ENCODE assay signal across 16 mouse cellular contexts in the genomic region with DNA sequence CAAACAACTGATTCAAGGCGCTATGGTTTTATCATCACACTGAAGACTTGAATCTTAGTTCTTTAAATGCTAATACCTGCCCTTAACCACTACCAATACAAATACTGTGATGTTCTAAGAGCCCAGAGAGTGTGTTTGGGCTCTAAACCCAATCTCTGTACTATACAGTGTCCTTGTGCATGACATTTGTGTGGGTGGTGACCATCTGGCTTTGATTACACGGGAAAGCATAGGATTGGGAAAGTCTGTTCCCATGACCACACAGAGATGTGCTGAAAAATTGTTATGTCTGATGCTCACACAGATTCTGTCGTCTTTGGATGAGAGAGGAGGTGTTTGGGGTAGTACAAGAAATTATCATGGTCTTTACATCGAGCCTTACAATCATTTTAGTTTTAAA.
DNase-seq lines count a peak whose midpoint lies in the region; ATAC-seq lines count a peak whose summit lies in the region.
"Had no signal": no experiment of that assay in that cellular context is flagged by ENCODE, and none has a peak within 500 bp of the region (broad histone marks: within the 10 kb centered on the region; RNA-seq: fewer than 3 reads in every experiment).

No protein-coding gene starts in this region.

- no peaks in the 10 kb centered on the region for H3K27me3 ChIP-seq in hindbrain, embryonic 11.5 days (ENCODE audit: control insufficient read depth, insufficient read depth, low read length)
- H3K27me3 ChIP-seq in hindbrain, embryonic 13.5 days: no peaks in the 10 kb centered on the region
- no peaks in the 10 kb centered on the region for H3K27me3 ChIP-seq in limb, embryonic 10.5 days (ENCODE audit: low read depth, poor library complexity, severe bottlenecking)
- H3K27me3 ChIP-seq: embryonic facial prominence, embryonic 13.5 days; liver, embryonic 12.5 days had no signal

- H3K27ac ChIP-seq in hindbrain, embryonic 11.5 days (ENCODE audit: low read depth, low read length): no peak overlapping the region
- no peak overlapping the region for H3K27ac ChIP-seq in hindbrain, embryonic 13.5 days
- no peak overlapping the region for H3K27ac ChIP-seq in limb, embryonic 10.5 days
- H3K27ac ChIP-seq: embryonic facial prominence, embryonic 13.5 days; forebrain, embryonic 10.5 days; liver, embryonic 12.5 days had no signal

- 61% methylated on average over 4 of the region's 4 CpGs for WGBS in hindbrain, embryonic 11.5 days
- WGBS in hindbrain, embryonic 13.5 days: 74% methylated on average over 4 of the region's 4 CpGs
- WGBS in limb, embryonic 10.5 days: 48% methylated on average over 4 of the region's 4 CpGs

- no peaks in the 10 kb centered on the region for H3K36me3 ChIP-seq in hindbrain, embryonic 11.5 days (ENCODE audit: control insufficient read depth, insufficient read depth, low read length)
- H3K36me3 ChIP-seq in hindbrain, embryonic 13.5 days: no peaks in the 10 kb centered on the region
- no peaks in the 10 kb centered on the region for H3K36me3 ChIP-seq in limb, embryonic 10.5 days
- H3K36me3 ChIP-seq: embryonic facial prominence, embryonic 13.5 days; forebrain, embryonic 10.5 days; liver, embryonic 12.5 days had no signal

- H3K9ac ChIP-seq in hindbrain, embryonic 11.5 days (ENCODE audit: low read depth, low read length): no peak overlapping the region
- no peak overlapping the region for H3K9ac ChIP-seq in hindbrain, embryonic 13.5 days
- H3K9ac ChIP-seq: embryonic facial prominence, embryonic 13.5 days; liver, embryonic 12.5 days had no signal

- no peaks in the 10 kb centered on the region for H3K9me3 ChIP-seq in hindbrain, embryonic 11.5 days (ENCODE audit: control insufficient read depth, low read length)
- H3K9me3 ChIP-seq in hindbrain, embryonic 13.5 days: no peaks in the 10 kb centered on the region
- H3K9me3 ChIP-seq in limb, embryonic 10.5 days (replicated peaks): no peaks in the 10 kb centered on the region
- H3K9me3 ChIP-seq: embryonic facial prominence, embryonic 13.5 days; forebrain, embryonic 10.5 days; liver, embryonic 12.5 days had no signal

- ATAC-seq in hindbrain, embryonic 11.5 days (ENCODE audit: low FRiP score): no peak
- ATAC-seq in hindbrain, embryonic 13.5 days (ENCODE audit: low FRiP score): no peak
- ATAC-seq: liver, embryonic 12.5 days had no signal

- no peaks in the 10 kb centered on the region for H3K4me1 ChIP-seq in hindbrain, embryonic 11.5 days (replicated peaks; ENCODE audit: control insufficient read depth, insufficient read depth, low read length)
- peaks cover 7% of the 10 kb centered on the region; the same call in 1 of the 2 replicates for H3K4me1 ChIP-seq in hindbrain, embryonic 13.5 days (replicated peaks)
- peaks cover 11% of the 10 kb centered on the region for H3K4me1 ChIP-seq in limb, embryonic 10.5 days
- H3K4me1 ChIP-seq: forebrain, embryonic 10.5 days; liver, embryonic 12.5 days had no signal

- DNase-seq in hindbrain, embryonic 11.5 days (ENCODE audit: low spot score): peak; percentile 15
- DNase-seq in adipocyte (ENCODE audit: low spot score): peak; percentile 36
- DNase-seq in embryo, embryonic 9.5 days (ENCODE audit: extremely low spot score): peak; percentile 22
- DNase-seq in limb, embryonic 10.5 days (ENCODE audit: low spot score): peak; percentile 37
- no peak for DNase-seq in cerebellum, adult 9-10 months
- no peak for DNase-seq in gastrocnemius, postnatal 36 days
- DNase-seq: adrenal gland, adult 2 months; cerebellum, postnatal 14 days; kidney, adult 8-10 months; kidney, postnatal 36 days; lung, adult 2 months; right cerebral cortex, adult 18-20 months had no signal

- intact Hi-C loops in gastrocnemius, postnatal 36 days (cut with DNase I): no loop called here

- no peak overlapping the region for H3K4me3 ChIP-seq in hindbrain, embryonic 11.5 days (ENCODE audit: low read depth, low read length)
- H3K4me3 ChIP-seq in hindbrain, embryonic 13.5 days: no peak overlapping the region
- no peak overlapping the region for H3K4me3 ChIP-seq in limb, embryonic 10.5 days
- H3K4me3 ChIP-seq: embryonic facial prominence, embryonic 13.5 days; forebrain, embryonic 10.5 days; liver, embryonic 12.5 days had no signal

- H3K4me2 ChIP-seq in hindbrain, embryonic 11.5 days (replicated peaks; ENCODE audit: low read depth, low read length): no peak overlapping the region
- no peak overlapping the region for H3K4me2 ChIP-seq in hindbrain, embryonic 13.5 days
- H3K4me2 ChIP-seq: embryonic facial prominence, embryonic 13.5 days; liver, embryonic 12.5 days had no signal

Comparison
In these comparisons a context has a peak if more than half of its experiments do, and no peak if none do; other contexts are left out.
1. DNase-seq: peak in hindbrain, embryonic 11.5 days (single experiment), adipocyte (single experiment), embryo, embryonic 9.5 days (single experiment) and limb, embryonic 10.5 days (single experiment); none in cerebellum, adult 9-10 months (single experiment) and gastrocnemius, postnatal 36 days (0 of 2).